Mouse (Mus musculus): ENCODE measurements around the gene Aurka. TPM values are rescaled to one million over a fixed set of nuclear protein-coding genes. Genes with fewer than 3 reads are reported as not detected.
A peak's percentile ranks its signal among the peaks of the same experiment; 100 is the strongest.

Gene Aurka
- 110 and 114 TPM in 2 replicates for polyA plus RNA-seq (2015; fragmentation: Nextera tagmentation; extraction: Ambion mirVana)

- WGBS: under 1% methylated on average over 66 of the region's 66 CpGs
- H3K4me1 ChIP-seq: peaks cover 33% of the 10 kb centered on the region
- H3K4me2 ChIP-seq (replicated peaks): peak within 1 kb of the TSS; percentile 85
- no peaks in the 10 kb centered on the region for H3K27me3 ChIP-seq
- H3K9me3 ChIP-seq: no peaks in the 10 kb centered on the region
- ATAC-seq (ENCODE audit: low FRiP score, low read depth): peak; percentile 98
- H3K27ac ChIP-seq: peak within 1 kb of the TSS; percentile 81
- H3K36me3 ChIP-seq: peaks cover 58% of the 10 kb centered on the region
- peak within 1 kb of the TSS; percentile 97 for H3K4me3 ChIP-seq
- H3K9ac ChIP-seq: peak within 1 kb of the TSS; percentile 96
Observed at GRCm38 (mm10) chr2:172370411-172371223, at the start of gene Aurka, which contains the start of gene Cstf1. Gene Aurka (minus strand): TSS chr2:172370535. Gene Cstf1 (plus strand): TSS chr2:172370681.

DNA sequence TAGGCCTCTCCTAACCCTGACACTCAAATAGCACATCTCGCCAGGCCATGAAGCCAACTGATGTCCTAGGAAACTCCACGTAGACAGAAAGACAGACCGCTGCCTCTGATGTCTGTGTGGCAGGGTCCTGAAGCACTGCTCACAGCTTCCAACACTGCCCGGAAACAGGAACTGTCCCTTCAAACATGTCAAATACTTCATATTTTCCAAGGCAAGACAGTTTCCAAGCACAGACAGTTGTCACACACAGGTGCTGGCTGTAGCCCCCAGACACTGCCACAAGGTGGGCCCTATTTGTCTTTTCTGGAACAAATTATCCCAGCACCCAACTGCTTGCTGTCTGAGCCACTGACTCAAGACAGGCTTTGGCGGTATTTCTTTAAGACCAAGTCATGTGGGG, 47.9 kb upstream of the Aurka start:
- no peak for ATAC-seq (ENCODE audit: low FRiP score, low read depth)
- WGBS: 87% methylated on average over 5 of the region's 5 CpGs
- Histone ChIP-seq H3K9ac (no peak overlapping the region), H3K27ac (no peak overlapping the region), H3K27me3 (no peaks in the 10 kb centered on the region), H3K9me3 (no peaks in the 10 kb centered on the region), H3K4me2 (replicated peaks) (no peak overlapping the region), H3K36me3 (no peaks in the 10 kb centered on the region), H3K4me3 (no peak overlapping the region), H3K4me1 (0 out of 2 replicates have a peak, but pooled peaks cover 5% of the 10 kb centered on the region)

- Histone ChIP-seq H3K9ac (no peak overlapping the region), H3K36me3 (no peaks in the 10 kb centered on the region), H3K4me1 (0 out of 2 replicates have a peak, but pooled peaks cover 5% of the 10 kb centered on the region), H3K27ac (no peak overlapping the region), H3K27me3 (no peaks in the 10 kb centered on the region), H3K4me3 (no peak overlapping the region), H3K9me3 (no peaks in the 10 kb centered on the region), H3K4me2 (replicated peaks) (no peak overlapping the region)
- WGBS: 88% methylated on average over 5 of the region's 5 CpGs
- no peak for ATAC-seq (ENCODE audit: low FRiP score, low read depth)
Observed at GRCm38 (mm10) chr2:172416876-172417275, 46.5 kb upstream of the Aurka start.

GRCm38 (mm10) chr2:172416218-172416617, 45.9 kb upstream of the Aurka start:
- Histone ChIP-seq H3K4me2 (replicated peaks) (no peak overlapping the region), H3K9ac (no peak overlapping the region), H3K4me1 (0 out of 2 replicates have a peak, but pooled peaks cover 5% of the 10 kb centered on the region), H3K27ac (no peak overlapping the region), H3K27me3 (no peaks in the 10 kb centered on the region), H3K9me3 (no peaks in the 10 kb centered on the region), H3K4me3 (no peak overlapping the region), H3K36me3 (no peaks in the 10 kb centered on the region)
- 56% methylated on average over 12 of the region's 12 CpGs for WGBS
- ATAC-seq (ENCODE audit: low FRiP score, low read depth): no peak

DNA sequence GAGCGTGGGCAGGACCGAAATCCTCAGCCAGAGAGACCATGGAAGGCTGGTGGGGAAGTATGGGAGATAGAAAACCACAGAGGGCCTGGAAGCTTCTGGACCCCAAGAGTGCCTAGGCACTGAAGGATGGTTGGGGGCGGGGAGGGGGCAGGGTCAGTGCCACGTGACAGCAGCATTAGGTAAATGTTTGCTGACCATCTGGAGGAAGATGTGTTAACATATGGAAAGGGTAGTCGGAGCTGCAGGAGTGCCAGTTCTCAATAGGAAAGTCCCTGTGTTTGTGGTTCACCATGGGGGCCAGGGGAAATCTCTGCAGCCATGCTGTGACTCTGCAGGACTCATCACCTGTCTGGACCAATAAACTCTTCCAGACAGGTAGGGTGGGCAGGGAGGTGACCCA, 43.6 kb upstream of the Aurka start:
- Histone ChIP-seq H3K27ac (no peak overlapping the region), H3K4me2 (replicated peaks) (no peak overlapping the region), H3K36me3 (no peaks in the 10 kb centered on the region), H3K4me1 (0 out of 2 replicates have a peak, but pooled peaks cover 5% of the 10 kb centered on the region), H3K4me3 (no peak overlapping the region), H3K27me3 (no peaks in the 10 kb centered on the region), H3K9ac (no peak overlapping the region), H3K9me3 (no peaks in the 10 kb centered on the region)
- ATAC-seq (ENCODE audit: low FRiP score, low read depth): no peak
- WGBS: 64% methylated on average over 5 of the region's 5 CpGs

- 45% methylated on average over 4 of the region's 4 CpGs for WGBS
- H3K4me3 ChIP-seq: no peak overlapping the region
- H3K27me3 ChIP-seq: no peaks in the 10 kb centered on the region
- no peak overlapping the region for H3K27ac ChIP-seq
- no peaks in the 10 kb centered on the region for H3K9me3 ChIP-seq
- H3K4me2 ChIP-seq (replicated peaks): no peak overlapping the region
- 0 out of 2 replicates have a peak, but pooled peaks cover 5% of the 10 kb centered on the region for H3K4me1 ChIP-seq
- H3K9ac ChIP-seq: no peak overlapping the region
- no peaks in the 10 kb centered on the region for H3K36me3 ChIP-seq
- ATAC-seq (ENCODE audit: low FRiP score, low read depth): peak; percentile 35; the same call in 1 of the 2 replicates
Observed at GRCm38 (mm10) chr2:172413273-172413672, 42.9 kb upstream of the Aurka start.

DNA sequence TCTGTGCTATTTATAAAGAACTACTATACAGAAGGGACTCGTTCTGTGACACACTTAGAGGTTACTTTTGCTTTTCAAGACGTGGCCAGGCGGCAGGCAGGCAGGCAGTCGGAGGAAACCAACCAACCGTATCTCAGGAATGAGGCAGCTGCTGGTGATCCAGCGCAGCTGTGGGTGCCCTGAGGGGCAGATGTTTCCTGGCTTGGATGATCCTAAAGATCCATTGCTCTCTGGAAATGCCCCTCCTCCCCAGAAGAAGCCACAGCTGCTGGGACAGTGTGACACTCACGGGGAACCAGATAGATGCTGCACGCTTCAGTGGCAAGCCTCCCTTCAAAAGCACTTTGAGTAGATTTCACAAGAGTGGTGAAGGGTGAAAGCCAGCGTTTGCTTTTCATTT, 42.1 kb upstream of the Aurka start:
- H3K27me3 ChIP-seq: no peaks in the 10 kb centered on the region

DNA sequence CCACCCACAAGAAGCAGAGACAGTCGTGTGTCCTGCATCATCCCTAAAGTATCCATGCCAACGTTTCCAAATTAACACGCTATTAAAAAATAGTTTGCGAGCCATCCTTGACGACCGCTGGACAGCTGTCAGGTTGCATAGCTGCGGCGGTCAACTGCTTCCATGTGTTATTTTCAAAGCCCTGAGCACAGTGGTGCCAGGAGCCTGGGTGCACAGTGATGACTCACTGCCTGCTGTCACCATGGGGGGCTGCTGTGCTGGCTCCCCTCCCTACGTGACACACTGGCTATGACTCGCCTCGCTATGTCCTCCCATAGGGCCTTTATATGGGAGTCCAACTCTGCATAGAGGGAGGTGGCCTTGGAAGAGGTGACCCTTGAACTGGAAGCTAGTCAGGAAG, 40.8 kb upstream of the Aurka start:
- 0 out of 2 replicates have a peak, but pooled peaks cover 5% of the 10 kb centered on the region for H3K4me1 ChIP-seq
- no peak overlapping the region for H3K27ac ChIP-seq
- no peaks in the 10 kb centered on the region for H3K9me3 ChIP-seq
- H3K9ac ChIP-seq: no peak overlapping the region
- WGBS: 59% methylated on average over 11 of the region's 11 CpGs
- no peak overlapping the region for H3K4me2 ChIP-seq (replicated peaks)
- no peaks in the 10 kb centered on the region for H3K27me3 ChIP-seq
- ATAC-seq (ENCODE audit: low FRiP score, low read depth): no peak
- H3K36me3 ChIP-seq: no peaks in the 10 kb centered on the region
- no peak overlapping the region for H3K4me3 ChIP-seq

More for the DNA sequence above, 42.1 kb upstream of the Aurka start:
- Histone ChIP-seq H3K27ac (no peak overlapping the region), H3K4me3 (no peak overlapping the region), H3K9me3 (no peaks in the 10 kb centered on the region), H3K4me2 (replicated peaks) (peak overlapping the region; percentile 30; the same call in 1 of the 2 replicates), H3K36me3 (no peaks in the 10 kb centered on the region), H3K4me1 (0 out of 2 replicates have a peak, but pooled peaks cover 5% of the 10 kb centered on the region), H3K9ac (no peak overlapping the region)
- WGBS: 17% methylated on average over 9 of the region's 9 CpGs
- ATAC-seq (ENCODE audit: low FRiP score, low read depth): peak; percentile 74

DNA sequence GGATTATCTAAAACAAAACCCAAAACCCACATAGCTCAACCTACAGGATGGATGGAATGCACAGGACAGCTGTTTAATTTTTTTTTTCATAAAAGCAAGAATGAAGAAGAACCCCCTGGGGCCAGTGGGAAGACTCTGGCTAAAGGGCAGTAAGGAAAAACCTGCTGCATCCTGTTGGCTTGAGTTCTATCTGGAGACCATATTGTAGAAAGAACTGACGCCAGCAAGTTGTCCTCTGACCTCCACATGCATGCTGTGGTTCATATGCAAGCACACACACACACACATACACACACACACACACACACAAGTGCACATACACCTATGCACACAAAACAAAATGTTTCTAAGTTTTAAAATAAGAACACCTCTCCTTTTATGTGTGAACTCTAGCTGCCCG, 40.4 kb upstream of the Aurka start:
- Histone ChIP-seq H3K27me3 (no peaks in the 10 kb centered on the region), H3K4me1 (0 out of 2 replicates have a peak, but pooled peaks cover 5% of the 10 kb centered on the region), H3K36me3 (no peaks in the 10 kb centered on the region), H3K4me3 (no peak overlapping the region), H3K4me2 (replicated peaks) (no peak overlapping the region), H3K27ac (no peak overlapping the region), H3K9ac (no peak overlapping the region), H3K9me3 (no peaks in the 10 kb centered on the region)
- ATAC-seq (ENCODE audit: low FRiP score, low read depth): no peak
- 61% methylated on average over 2 of the region's 2 CpGs for WGBS

- no peak for ATAC-seq (ENCODE audit: low FRiP score, low read depth)
- Histone ChIP-seq H3K27me3 (no peaks in the 10 kb centered on the region), H3K4me3 (no peak overlapping the region), H3K9ac (no peak overlapping the region), H3K9me3 (no peaks in the 10 kb centered on the region), H3K27ac (no peak overlapping the region), H3K4me1 (no peaks in the 10 kb centered on the region), H3K4me2 (replicated peaks) (no peak overlapping the region), H3K36me3 (no peaks in the 10 kb centered on the region)
- 76% methylated on average over 2 of the region's 2 CpGs for WGBS
Observed at GRCm38 (mm10) chr2:172407499-172407898, 37.2 kb upstream of the Aurka start.

DNA sequence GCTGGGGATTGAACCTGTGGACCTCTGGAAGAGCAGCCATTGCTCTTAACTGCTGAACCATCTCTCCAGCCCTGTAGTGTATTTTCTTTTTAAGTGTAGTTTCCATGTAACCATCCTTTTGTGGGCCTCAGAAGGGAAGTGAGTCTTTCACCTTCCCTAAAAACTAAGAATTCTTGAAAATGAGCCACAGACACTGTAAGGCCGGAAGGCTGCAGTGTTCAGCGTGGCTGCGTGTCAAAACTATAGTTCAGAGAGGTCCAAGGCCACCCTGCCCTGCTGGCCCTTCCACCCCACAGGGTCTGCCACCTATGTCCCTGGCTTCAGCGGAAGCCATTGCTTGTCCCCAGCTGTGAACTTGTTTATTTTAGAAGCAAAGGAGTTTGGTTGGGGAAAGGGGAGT, 35.8 kb upstream of the Aurka start:
- WGBS: 78% methylated on average over 4 of the region's 4 CpGs
- no peaks in the 10 kb centered on the region for H3K36me3 ChIP-seq
- no peak overlapping the region for H3K9ac ChIP-seq
- H3K4me2 ChIP-seq (replicated peaks): no peak overlapping the region
- H3K27ac ChIP-seq: no peak overlapping the region
- H3K27me3 ChIP-seq: no peaks in the 10 kb centered on the region
- H3K4me1 ChIP-seq: no peaks in the 10 kb centered on the region
- no peak for ATAC-seq (ENCODE audit: low FRiP score, low read depth)
- H3K9me3 ChIP-seq: no peaks in the 10 kb centered on the region
- no peak overlapping the region for H3K4me3 ChIP-seq

DNA sequence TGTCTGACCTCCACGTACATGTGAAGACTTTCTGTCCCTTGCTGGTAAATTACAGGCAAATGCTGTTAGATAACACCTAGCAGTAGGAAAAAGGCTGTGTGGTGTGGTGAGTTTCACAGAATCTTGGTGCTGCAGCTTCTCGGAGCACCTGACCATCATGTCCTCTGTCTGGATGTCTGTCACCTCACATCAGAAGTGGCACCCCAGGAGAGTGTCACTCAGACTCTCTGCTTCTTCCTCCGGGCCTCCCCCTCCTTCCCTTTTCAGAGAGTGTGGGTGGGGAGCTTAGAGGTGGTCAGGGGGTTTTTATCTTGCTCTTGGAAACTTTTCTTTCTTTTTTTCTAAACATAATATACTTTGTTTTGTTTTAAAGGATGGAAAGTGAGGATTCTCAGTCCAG, 34.7 kb upstream of the Aurka start:
- Histone ChIP-seq H3K27me3 (no peaks in the 10 kb centered on the region), H3K36me3 (no peaks in the 10 kb centered on the region), H3K9ac (no peak overlapping the region), H3K4me3 (no peak overlapping the region), H3K9me3 (no peaks in the 10 kb centered on the region), H3K4me2 (replicated peaks) (no peak overlapping the region), H3K27ac (no peak overlapping the region), H3K4me1 (no peaks in the 10 kb centered on the region)
- no peak for ATAC-seq (ENCODE audit: low FRiP score, low read depth)
- 62% methylated on average over 3 of the region's 3 CpGs for WGBS
